Mouse (Mus musculus): Measurements from ENCODE around the gene B630019K06Rik. TPM values are rescaled to one million over a fixed set of nuclear protein-coding genes. Genes with fewer than 3 reads are reported as not detected.
"Not testable (repeated sequence)": the region's sequence is repeated elsewhere in the genome, so short reads cannot be mapped to it uniquely, and the experiment has no call there.

The B630019K06Rik gene
- polyA plus RNA-seq (2012; rRNA removed) (6.9 and 9.7 TPM in 2 replicates), polyA plus RNA-seq (2014; fragmentation: Nextera tagmentation; extraction: Ambion mirVana) (5.6 and 7.4 TPM in 2 replicates)

- Histone ChIP-seq H3K4me2 (replicated peaks; ENCODE audit: low read depth, low read length, severe bottlenecking) (peak within 1 kb of the TSS; percentile 56), H3K9ac (ENCODE audit: low read depth, low read length, severe bottlenecking) (peak within 1 kb of the TSS; percentile 83), H3K27me3 (ENCODE audit: control insufficient read depth, insufficient read depth, low read length) (no peaks in the 10 kb centered on the region), H3K4me3 (replicated peaks; ENCODE audit: low read length) (peak within 1 kb of the TSS; percentile 58), H3K36me3 (ENCODE audit: control insufficient read depth, insufficient read depth, low read length) (no peaks in the 10 kb centered on the region), H3K9me3 (ENCODE audit: control insufficient read depth, low read length) (no peaks in the 10 kb centered on the region), H3K4me1 (ENCODE audit: control insufficient read depth, insufficient read depth, low read length) (no peaks in the 10 kb centered on the region), H3K27ac (replicated peaks; ENCODE audit: low read depth, low read length) (peak within 1 kb of the TSS; percentile 75)
- ATAC-seq (ENCODE audit: low FRiP score, low read depth), result peak; percentile 88
- peak; percentile 34 for DNase-seq (ENCODE audit: low spot score)
- peak; percentile 48; the same call in 1 of the 2 replicates for TF ChIP-seq POLR2A (IDR thresholded peaks at IDR 0.05; ENCODE audit: borderline replicate concordance, extremely low read depth, insufficient read depth, insufficient read length)
- 20% methylated on average over 33 of the region's 95 CpGs for WGBS
Observed at GRCm38 (mm10) chrX:8892343-8893155, at the start of gene B630019K06Rik. Gene B630019K06Rik, plus strand, starts transcription at chrX:8892382.

- Histone ChIP-seq H3K9ac (ENCODE audit: low read depth, low read length, severe bottlenecking) (no peak within 1 kb of the TSS), H3K4me3 (replicated peaks; ENCODE audit: low read length) (no peak within 1 kb of the TSS), H3K9me3 (ENCODE audit: control insufficient read depth, low read length) (no peaks in the 10 kb centered on the region), H3K4me2 (replicated peaks; ENCODE audit: low read depth, low read length, severe bottlenecking) (no peak within 1 kb of the TSS), H3K4me1 (ENCODE audit: control insufficient read depth, insufficient read depth, low read length) (no peaks in the 10 kb centered on the region), H3K27me3 (ENCODE audit: control insufficient read depth, insufficient read depth, low read length) (no peaks in the 10 kb centered on the region), H3K36me3 (ENCODE audit: control insufficient read depth, insufficient read depth, low read length) (no peaks in the 10 kb centered on the region), H3K27ac (replicated peaks; ENCODE audit: low read depth, low read length) (no peak within 1 kb of the TSS)
- ATAC-seq (ENCODE audit: low FRiP score, low read depth) (no peak), DNase-seq (ENCODE audit: low spot score) (no peak)
- 77% methylated on average over 1 of the region's 1 CpGs for WGBS
- no peak for TF ChIP-seq POLR2A (IDR thresholded peaks at IDR 0.05; ENCODE audit: borderline replicate concordance, extremely low read depth, insufficient read depth, insufficient read length)
Observed at GRCm38 (mm10) chrX:8843694-8844093, 48.5 kb upstream of the B630019K06Rik start, which contains the start of gene Gm6592. Gene Gm6592, plus strand, starts transcription at chrX:8843994.

GRCm38 (mm10) chrX:8852486-8852885, 39.7 kb upstream of the B630019K06Rik start:
- Histone ChIP-seq H3K4me3 (replicated peaks; ENCODE audit: low read length) (no peak overlapping the region), H3K27ac (replicated peaks; ENCODE audit: low read depth, low read length) (no peak overlapping the region), H3K9ac (ENCODE audit: low read depth, low read length, severe bottlenecking) (no peak overlapping the region), H3K9me3 (ENCODE audit: control insufficient read depth, low read length) (no peaks in the 10 kb centered on the region), H3K4me1 (ENCODE audit: control insufficient read depth, insufficient read depth, low read length) (no peaks in the 10 kb centered on the region), H3K27me3 (ENCODE audit: control insufficient read depth, insufficient read depth, low read length) (no peaks in the 10 kb centered on the region), H3K36me3 (ENCODE audit: control insufficient read depth, insufficient read depth, low read length) (no peaks in the 10 kb centered on the region), H3K4me2 (replicated peaks; ENCODE audit: low read depth, low read length, severe bottlenecking) (no peak overlapping the region)
- DNase-seq (ENCODE audit: low spot score) (no peak), ATAC-seq (ENCODE audit: low FRiP score, low read depth) (no peak)
- TF ChIP-seq POLR2A (IDR thresholded peaks at IDR 0.05; ENCODE audit: borderline replicate concordance, extremely low read depth, insufficient read depth, insufficient read length), result no peak
- WGBS, result 88% methylated on average over 10 of the region's 10 CpGs

- ATAC-seq (ENCODE audit: low FRiP score, low read depth); H3K4me3 ChIP-seq (replicated peaks; ENCODE audit: low read length); H3K27ac ChIP-seq (replicated peaks; ENCODE audit: low read depth, low read length); H3K36me3 ChIP-seq (ENCODE audit: control insufficient read depth, insufficient read depth, low read length); H3K4me2 ChIP-seq (replicated peaks; ENCODE audit: low read depth, low read length, severe bottlenecking); H3K27me3 ChIP-seq (ENCODE audit: control insufficient read depth, insufficient read depth, low read length); H3K9ac ChIP-seq (ENCODE audit: low read depth, low read length, severe bottlenecking); H3K9me3 ChIP-seq (ENCODE audit: control insufficient read depth, low read length); H3K4me1 ChIP-seq (ENCODE audit: control insufficient read depth, insufficient read depth, low read length): not testable (repeated sequence)
- WGBS, result 6% methylated on average over 3 of the region's 3 CpGs
- peak; percentile 70 for DNase-seq (ENCODE audit: low spot score)
Observed at GRCm38 (mm10) chrX:8864331-8864730, 27.9 kb upstream of the B630019K06Rik start.

- H3K4me2 ChIP-seq (replicated peaks; ENCODE audit: low read depth, low read length, severe bottlenecking); H3K9me3 ChIP-seq (ENCODE audit: control insufficient read depth, low read length); H3K27ac ChIP-seq (replicated peaks; ENCODE audit: low read depth, low read length); ATAC-seq (ENCODE audit: low FRiP score, low read depth); H3K36me3 ChIP-seq (ENCODE audit: control insufficient read depth, insufficient read depth, low read length); H3K4me3 ChIP-seq (replicated peaks; ENCODE audit: low read length); H3K27me3 ChIP-seq (ENCODE audit: control insufficient read depth, insufficient read depth, low read length); DNase-seq (ENCODE audit: low spot score); H3K9ac ChIP-seq (ENCODE audit: low read depth, low read length, severe bottlenecking); H3K4me1 ChIP-seq (ENCODE audit: control insufficient read depth, insufficient read depth, low read length): not testable (repeated sequence)
- 94% methylated on average over 3 of the region's 4 CpGs for WGBS
Observed at GRCm38 (mm10) chrX:8873953-8874352, 18.2 kb upstream of the B630019K06Rik start, which contains the start of gene Gm5751. Gene Gm5751, plus strand, starts transcription at chrX:8874253.

All from limb, embryonic 14.5 days (tissue).